Mouse (Mus musculus) induced T-regulatory cell, adult 2 months (primary cell): ENCODE measurements at regions not wholly inside any gene's neighbourhood (a gene's known extent, or its start where the extent isn't known, plus 50 kb on each side); places are given as distances from the start of the nearest gene placed in this dataset.
A peak's percentile ranks its signal among the peaks of the same experiment; 100 is the strongest.

Experiments used
- DNase-seq: peaks from one replicate; pipeline ENCODE4 v3.0.0-alpha.2; 2012; ENCODE audit warnings: low read depth

DNA sequence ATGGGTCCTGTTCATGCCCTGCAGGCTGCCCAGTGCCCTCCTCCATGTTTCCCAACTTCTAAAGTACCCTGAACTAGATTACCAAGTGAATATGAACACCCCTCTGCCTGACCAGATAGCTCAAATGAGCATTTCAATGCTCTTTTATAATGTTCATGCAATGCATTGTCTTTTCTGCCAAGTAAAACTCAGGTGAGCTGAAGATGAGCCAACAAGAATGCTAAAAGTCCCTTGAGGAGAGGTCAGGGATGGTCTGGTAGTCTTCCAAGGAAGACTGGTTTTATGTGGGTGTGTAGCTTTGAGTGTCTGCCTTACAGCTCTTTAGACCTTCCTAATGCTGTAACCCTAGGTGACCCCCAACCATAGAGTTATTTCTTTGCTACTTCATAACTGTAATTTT lies 58.0 kb upstream of the Abca12 start:
- DNase-seq, result no peak

DNA sequence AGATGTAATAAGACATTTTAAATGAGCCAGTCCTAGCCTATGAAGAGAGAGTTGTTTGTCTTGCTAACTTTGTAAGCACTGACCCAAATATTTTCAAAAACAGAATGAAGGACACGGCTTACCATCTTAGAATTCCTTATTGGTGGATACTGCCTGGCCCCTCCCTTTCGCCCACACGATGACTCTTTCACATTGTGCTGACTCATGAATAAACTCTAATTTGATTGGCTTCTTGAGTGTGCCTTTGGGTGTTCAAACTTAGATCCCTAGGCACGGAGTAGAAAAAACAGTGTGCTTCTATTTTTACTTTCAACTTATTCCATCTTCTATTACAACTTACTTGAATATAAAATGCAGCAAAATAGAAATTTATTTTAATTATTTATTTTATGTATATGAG lies 68.4 kb upstream of the Abca12 start:
- DNase-seq, result no peak

GRCm38 (mm10) chr1:71494576-71494975 lies 62.4 kb upstream of the Atic start:
- no peak for DNase-seq

DNA sequence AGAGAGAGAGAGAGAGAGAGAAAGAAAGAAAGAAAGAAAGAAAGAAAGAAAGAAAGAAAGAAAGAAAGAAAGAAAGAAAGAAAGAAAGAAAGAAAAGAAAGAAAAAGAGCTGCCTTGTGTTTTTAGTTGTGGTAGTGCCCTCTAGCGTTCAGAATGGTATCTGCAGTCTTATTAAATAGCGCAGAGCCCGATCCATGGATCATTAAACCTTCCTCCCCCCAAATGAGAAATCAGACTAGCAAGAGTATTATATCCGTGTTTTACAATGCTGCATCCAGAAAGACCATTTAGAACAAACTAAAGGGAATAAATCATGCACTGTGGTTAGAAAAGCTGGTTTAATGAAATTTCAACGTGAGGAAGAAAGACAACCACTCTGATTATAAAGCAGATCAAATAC lies 51.1 kb upstream of the Atic start:
- peak; percentile 42 for DNase-seq

DNA sequence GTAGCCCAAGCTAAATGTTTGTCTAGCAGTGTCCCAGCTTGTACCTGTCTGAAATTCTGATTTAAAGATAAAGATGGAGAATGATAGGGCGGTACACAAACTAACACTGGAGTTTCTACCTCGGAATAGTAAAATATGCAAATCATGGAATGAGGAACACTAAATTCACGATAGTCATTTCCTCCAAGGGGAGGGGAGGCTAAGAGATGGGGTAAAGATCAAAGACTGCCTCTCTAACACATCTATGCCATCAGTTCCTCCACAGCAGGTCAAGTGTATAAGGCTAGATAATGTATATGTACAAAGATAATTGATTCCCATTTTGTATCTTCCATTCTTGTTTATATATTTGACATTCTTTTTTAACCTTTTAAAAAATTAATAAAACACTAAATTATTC lies 50.4 kb upstream of the Atic start:
- no peak for DNase-seq
